Mouse (Mus musculus) hindbrain, embryonic 13.5 days (tissue): Measurements from ENCODE around the gene Vmn2r67. TPM values are rescaled to one million over a fixed set of nuclear protein-coding genes. Genes with fewer than 3 reads are reported as not detected.
"Not testable (repeated sequence)": the region's sequence is repeated elsewhere in the genome, so short reads cannot be mapped to it uniquely, and the experiment has no call there.

Source experiments
- ATAC-seq: fragments of 200-750 bp; cut with Nextera tagmentation; 2 replicates; pipeline ENCODE4 v1.8.0; 2017; ENCODE audit warnings: moderate TSS enrichment; ENCODE audit not compliant: low FRiP score
- H3K27ac ChIP-seq: fragments of 300-500 bp; sonication (generic); 2 replicates; pipeline ENCODE4 v1.5.1; 2015; ENCODE audit warnings: inconsistent platforms, mild to moderate bottlenecking, moderate library complexity
- H3K27me3 ChIP-seq: fragments of 300-500 bp; sonication (generic); 2 replicates; pipeline ENCODE4 v1.6.1; 2015; ENCODE audit warnings: mild to moderate bottlenecking, inconsistent platforms
- H3K36me3 ChIP-seq: fragments of 300-500 bp; sonication (generic); 2 replicates; pipeline ENCODE4 v1.6.1; 2015; ENCODE audit warnings: mild to moderate bottlenecking, inconsistent platforms
- H3K4me1 ChIP-seq: fragments of 300-500 bp; sonication (generic); replicated peaks from 2 replicates; pipeline ENCODE4 v1.6.1; 2015; ENCODE audit warnings: inconsistent platforms
- H3K4me2 ChIP-seq: fragments of 300-500 bp; sonication (generic); 2 replicates; pipeline ENCODE4 v1.6.1; 2015; ENCODE audit warnings: inconsistent platforms, mild to moderate bottlenecking, moderate library complexity
- H3K4me3 ChIP-seq: fragments of 300-500 bp; sonication (generic); 2 replicates; pipeline ENCODE4 v1.5.1; 2015; ENCODE audit warnings: mild to moderate bottlenecking, inconsistent platforms
- H3K9ac ChIP-seq: fragments of 300-500 bp; sonication (generic); 2 replicates; pipeline ENCODE4 v1.6.1; 2015; ENCODE audit warnings: mild to moderate bottlenecking, inconsistent platforms
- H3K9me3 ChIP-seq: fragments of 300-500 bp; sonication (generic); 2 replicates; pipeline ENCODE4 v1.6.1; 2016; ENCODE audit warnings: inconsistent platforms
- WGBS: fragments of 180-500 bp; shearing (Covaris S2); methylation state at CpG from one replicate; pipeline ENCODE4 v1.1.7; 2015; 5-methylcytosine and 5-hydroxymethylcytosine counted together
- polyA plus RNA-seq: library from polyadenylated mRNA; unstranded; fragments of >200 nt; fragmentation: Nextera tagmentation; extraction: Ambion mirVana; gene quantifications from 2 replicates; pipeline ENCODE4 v1.2.1, GENCODE M21; 2015

Vmn2r67 gene
- polyA plus RNA-seq: not detected in 2 replicates

- Histone ChIP-seq H3K9me3 (no peaks in the 10 kb centered on the region), H3K9ac (no peak within 1 kb of the TSS), H3K4me2 (no peak within 1 kb of the TSS), H3K27me3 (no peaks in the 10 kb centered on the region), H3K4me3 (no peak within 1 kb of the TSS), H3K36me3 (no peaks in the 10 kb centered on the region), H3K4me1 (no peaks in the 10 kb centered on the region), H3K27ac (no peak within 1 kb of the TSS)
- WGBS: 84% methylated on average over 3 of the region's 3 CpGs
- no peak for ATAC-seq
Measured at GRCm38 (mm10) chr7:85155898-85156297, at the start of gene Vmn2r67. TSS of gene Vmn2r67 (minus strand) at chr7:85155998.

GRCm38 (mm10) chr7:85104531-85104930 is 51.3 kb downstream of the Vmn2r67 start:
- not testable (repeated sequence) for ATAC-seq, H3K27me3 ChIP-seq

More at GRCm38 (mm10) chr7:85104531-85104930, 51.3 kb downstream of the Vmn2r67 start:
- not testable (repeated sequence) for H3K4me2 ChIP-seq, H3K27ac ChIP-seq, H3K9me3 ChIP-seq, H3K4me3 ChIP-seq, H3K36me3 ChIP-seq, H3K9ac ChIP-seq, H3K4me1 ChIP-seq
- WGBS: 48% methylated on average over 2 of the region's 2 CpGs

Other genes starting within 250 kb of the Vmn2r67 start
- not detected in 2 replicates for gene Vmn2r65, start 191.9 kb downstream of the Vmn2r67 start, polyA plus RNA-seq
- not detected in 2 replicates for gene Vmn2r66, start 143.7 kb downstream of the Vmn2r67 start, polyA plus RNA-seq
- gene Vmn2r68, start 81.8 kb upstream of the Vmn2r67 start, polyA plus RNA-seq: not detected in 2 replicates